Mouse (Mus musculus): ENCODE data around the gene Skil.

DNA sequence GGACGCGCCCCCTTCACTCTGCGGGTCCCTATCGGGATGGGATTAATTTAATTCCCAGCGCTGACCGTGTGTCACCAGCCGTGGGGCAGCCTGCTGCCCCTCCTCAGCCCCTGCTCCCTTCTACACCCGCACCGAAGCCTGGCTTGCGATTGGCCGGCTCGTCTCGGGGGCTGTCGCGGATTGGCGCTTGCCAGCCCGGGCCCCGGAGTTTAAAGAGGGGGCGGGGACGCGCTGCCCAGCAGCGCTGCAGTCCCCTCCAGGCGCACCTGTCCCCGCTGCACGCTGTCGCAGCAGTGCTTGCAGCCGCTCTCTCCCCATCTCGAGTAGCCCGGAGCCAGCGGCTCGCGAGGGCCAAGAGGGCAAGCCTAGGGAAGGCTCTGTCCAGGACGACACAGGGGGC, 54.8 kb downstream of the Skil start, which contains the start of gene Cldn11:
- TF ChIP-seq POLR2A (IDR thresholded peaks at IDR 0.05; ENCODE audit: control insufficient read depth, extremely low read depth, insufficient read depth, low read length, poor library complexity): no peak
- TF ChIP-seq CTCF (IDR thresholded peaks at IDR 0.05; ENCODE audit: borderline replicate concordance, control insufficient read depth, extremely low read depth, insufficient read depth, low read length, poor library complexity): no peak
